Mouse (Mus musculus) myocyte (in vitro differentiated cells): Measurements from ENCODE around the gene Pld1. TPM values are rescaled to one million over a fixed set of nuclear protein-coding genes. Genes with fewer than 3 reads are reported as not detected.

Source experiments
- H3K27me3 ChIP-seq: one replicate; pipeline ENCODE4 v1.6.1; 2011; ENCODE audit not compliant: control insufficient read depth, insufficient read depth, insufficient read length
- H3K36me3 ChIP-seq: one replicate; pipeline ENCODE4 v1.6.1; 2011; ENCODE audit not compliant: control insufficient read depth, insufficient read depth
- H3K4me2 ChIP-seq: one replicate; pipeline ENCODE4 v1.6.1; 2011; ENCODE audit warnings: low read depth, control low read depth
- H3K4me3 ChIP-seq: one replicate; pipeline ENCODE4 v1.5.1; 2011; ENCODE audit warnings: mild to moderate bottlenecking, control low read depth, moderate library complexity
- H3K79me2 ChIP-seq: one replicate; pipeline ENCODE4 v1.6.1; 2011; ENCODE audit not compliant: control insufficient read depth, insufficient read depth
- H3ac ChIP-seq: one replicate; pipeline ENCODE4 v1.6.1; 2011; ENCODE audit not compliant: control insufficient read depth, insufficient read length
- CEBPB ChIP-seq: IDR thresholded peaks from 2 replicates; pipeline ENCODE4 v1.6.1; 2011; ENCODE audit warnings: mild to moderate bottlenecking, moderate library complexity; ENCODE audit not compliant: poor library complexity, insufficient read depth, severe bottlenecking
- E2F4 ChIP-seq: IDR thresholded peaks from one replicate; pipeline ENCODE4 v1.6.1; 2011; ENCODE audit warnings: mild to moderate bottlenecking, control low read depth, moderate library complexity; ENCODE audit not compliant: insufficient read depth
- MAX ChIP-seq: IDR thresholded peaks from one replicate; pipeline ENCODE4 v1.6.1; 2011; ENCODE audit warnings: low read depth, mild to moderate bottlenecking, control low read depth
- MYOD1 ChIP-seq, 3 experiments: IDR thresholded peaks; one replicate each; pipeline ENCODE4 v1.6.1; 2011; ENCODE audit warnings: control low read depth in 2 of 3, low read depth in 2 of 3, mild to moderate bottlenecking in 2 of 3, moderate library complexity in 1 of 3; ENCODE audit not compliant: insufficient read length in 2 of 3, control insufficient read depth in 1 of 3
- MYOG ChIP-seq, 3 experiments: IDR thresholded peaks; one replicate each; pipeline ENCODE4 v1.6.1; 2011; ENCODE audit warnings: control low read depth in 2 of 3, low read depth in 2 of 3, mild to moderate bottlenecking in 2 of 3; ENCODE audit not compliant: insufficient read length in 2 of 3, control insufficient read depth in 1 of 3, insufficient read depth in 1 of 3
- POLR2A ChIP-seq: IDR thresholded peaks from one replicate; pipeline ENCODE4 v1.6.1; 2011; ENCODE audit warnings: low read depth, mild to moderate bottlenecking, control low read depth, moderate library complexity; ENCODE audit not compliant: insufficient read length
- POLR2AphosphoS2 ChIP-seq: IDR thresholded peaks from one replicate; pipeline ENCODE4 v1.6.1; 2011; ENCODE audit warnings: low read depth, control low read depth; ENCODE audit not compliant: insufficient read length
- REST ChIP-seq: IDR thresholded peaks from one replicate; pipeline ENCODE4 v1.6.1; 2011; ENCODE audit warnings: mild to moderate bottlenecking, control low read depth, moderate library complexity; ENCODE audit not compliant: insufficient read depth, insufficient read length
- SRF ChIP-seq: IDR thresholded peaks from one replicate; pipeline ENCODE4 v1.6.1; 2011; ENCODE audit warnings: low read depth; ENCODE audit not compliant: control insufficient read depth, insufficient read length
- TCF12 ChIP-seq: IDR thresholded peaks from one replicate; pipeline ENCODE4 v1.6.1; 2011; ENCODE audit warnings: mild to moderate bottlenecking, control low read depth; ENCODE audit not compliant: poor library complexity, insufficient read depth, severe bottlenecking
- TCF3 ChIP-seq: IDR thresholded peaks from one replicate; pipeline ENCODE4 v1.6.1; 2011; ENCODE audit warnings: low read depth, control low read depth; ENCODE audit not compliant: insufficient read length
- USF1 ChIP-seq: IDR thresholded peaks from one replicate; pipeline ENCODE4 v1.6.1; 2011; ENCODE audit warnings: low read depth, mild to moderate bottlenecking, control low read depth, moderate library complexity
- polyA plus RNA-seq: library from polyadenylated mRNA; unstranded; fragments of >200 nt; fragmentation: generic; extraction: Trizol; gene quantifications from one replicate; pipeline ENCODE4 v1.2.1, GENCODE M21; 2012; ENCODE audit warnings: missing spikeins

Pld1 gene
- polyA plus RNA-seq, 1 experiment, result 6.5 TPM

GRCm38 (mm10) chr3:27901846-27902245 lies 36.6 kb upstream of the Pld1 start:
- no peak for TF ChIP-seq TCF12
- no peak for TF ChIP-seq REST
- no peak for TF ChIP-seq MAX
- TF ChIP-seq TCF3, result no peak
- TF ChIP-seq SRF, result no peak
- no peak for TF ChIP-seq USF1
- TF ChIP-seq MYOG (IDR thresholded peaks at IDR 0.05; ENCODE audit: control insufficient read depth in 1 of 3, insufficient read depth in 1 of 3, insufficient read length in 2 of 3, low read depth in 2 of 3), result no peak
- TF ChIP-seq POLR2AphosphoS2, result no peak

DNA sequence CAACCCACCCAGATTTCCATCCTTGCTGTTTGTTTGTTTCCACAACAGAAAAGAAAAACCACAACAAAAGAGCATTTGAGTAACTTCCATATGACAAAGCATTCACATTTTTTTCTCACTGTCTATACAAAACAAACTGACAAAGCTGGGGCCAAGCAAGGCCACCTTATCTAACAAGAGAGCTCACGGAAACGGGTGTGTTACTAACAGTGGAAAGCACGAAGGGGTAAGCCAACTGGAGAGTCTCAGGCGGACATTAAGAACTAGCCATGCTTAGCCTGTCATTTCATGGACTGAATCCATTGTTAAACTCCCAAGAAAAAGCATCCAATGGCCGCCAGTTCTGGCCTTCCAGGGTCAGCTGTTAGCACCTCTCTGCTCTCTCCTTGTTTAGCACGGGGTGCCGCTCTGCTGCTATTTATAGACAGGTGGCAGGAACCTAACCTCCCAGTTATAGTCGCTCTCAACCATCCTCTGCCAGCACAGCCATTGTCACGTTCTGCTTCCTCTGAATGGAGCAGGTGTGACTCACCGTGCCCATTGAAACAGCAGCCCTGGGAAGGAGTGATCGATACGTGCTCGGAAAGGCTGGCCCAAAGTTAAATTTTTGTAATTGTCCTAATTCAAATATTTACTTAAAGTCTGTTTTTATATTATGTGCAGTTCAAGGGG lies 33.7 kb upstream of the Pld1 start:
- Histone ChIP-seq H3K4me3 (no peak overlapping the region), H3K4me2 (no peak overlapping the region), H3ac (no peak overlapping the region), H3K79me2 (no peaks in the 10 kb centered on the region), H3K36me3 (no peaks in the 10 kb centered on the region), H3K27me3 (no peaks in the 10 kb centered on the region)
- TF ChIP-seq MYOG (IDR thresholded peaks at IDR 0.05; ENCODE audit: control insufficient read depth in 1 of 3, insufficient read depth in 1 of 3, insufficient read length in 2 of 3, low read depth in 2 of 3), result peak in 2 of 3 experiments; percentile 41 to 67
- TF ChIP-seq TCF12, result no peak
- no peak for TF ChIP-seq USF1
- TF ChIP-seq TCF3, result no peak
- TF ChIP-seq MYOD1 (IDR thresholded peaks at IDR 0.05; ENCODE audit: control insufficient read depth in 1 of 3, insufficient read length in 2 of 3, low read depth in 2 of 3), result peak in 2 of 3 experiments; percentile 28 to 66
- TF ChIP-seq CEBPB, result no peak
- TF ChIP-seq POLR2A, result no peak
- TF ChIP-seq MAX, result no peak
- TF ChIP-seq REST, result no peak
- TF ChIP-seq SRF, result no peak
- TF ChIP-seq POLR2AphosphoS2, result no peak
- TF ChIP-seq E2F4, result no peak

More at GRCm38 (mm10) chr3:27901846-27902245, 36.6 kb upstream of the Pld1 start:
- no peak overlapping the region for H3K4me2 ChIP-seq
- H3ac ChIP-seq, result no peak overlapping the region
- H3K79me2 ChIP-seq, result no peaks in the 10 kb centered on the region
- no peak overlapping the region for H3K4me3 ChIP-seq
- no peaks in the 10 kb centered on the region for H3K36me3 ChIP-seq
- no peaks in the 10 kb centered on the region for H3K27me3 ChIP-seq

DNA sequence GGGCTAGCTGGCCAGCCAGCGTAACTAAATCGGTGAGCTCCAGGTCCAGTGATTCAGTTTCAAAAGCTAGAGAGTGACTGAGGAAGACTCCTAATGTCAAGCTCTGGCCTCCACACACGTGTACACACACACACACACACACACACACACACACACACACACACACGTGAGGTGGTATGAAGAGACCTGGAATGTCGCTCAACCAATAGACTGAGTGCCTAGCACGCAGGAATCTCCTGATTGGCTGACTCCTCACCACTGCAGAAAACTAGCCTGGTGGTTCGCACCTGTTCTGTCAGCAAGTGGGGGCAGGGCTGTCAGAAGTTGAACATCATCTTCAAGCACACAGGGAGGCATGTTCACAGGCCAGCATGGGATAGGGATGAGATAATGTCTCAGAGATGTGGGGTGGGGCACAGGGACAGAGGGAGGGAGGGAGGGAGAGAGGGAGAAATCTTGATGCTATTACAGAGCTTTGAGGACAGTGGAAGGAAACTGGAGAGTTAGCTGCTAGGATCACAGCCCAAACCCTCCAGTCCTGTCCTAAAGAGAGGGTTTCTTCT lies 31.8 kb upstream of the Pld1 start:
- H3K4me3 ChIP-seq, result no peak overlapping the region
- H3K4me2 ChIP-seq, result no peak overlapping the region
- no peak overlapping the region for H3ac ChIP-seq
- H3K27me3 ChIP-seq, result no peaks in the 10 kb centered on the region
- H3K79me2 ChIP-seq, result no peaks in the 10 kb centered on the region
- no peak for TF ChIP-seq MAX
- TF ChIP-seq TCF12, result no peak
- no peak for TF ChIP-seq USF1
- TF ChIP-seq MYOG (IDR thresholded peaks at IDR 0.05; ENCODE audit: control insufficient read depth in 1 of 3, insufficient read depth in 1 of 3, insufficient read length in 2 of 3, low read depth in 2 of 3), result peak in 1 of 3 experiments; percentile 74
- no peak for TF ChIP-seq E2F4
- TF ChIP-seq MYOD1 (IDR thresholded peaks at IDR 0.05; ENCODE audit: control insufficient read depth in 1 of 3, insufficient read length in 2 of 3, low read depth in 2 of 3), result peak in 2 of 3 experiments; percentile 70 to 89
- no peak for TF ChIP-seq REST
- TF ChIP-seq POLR2A, result no peak
- no peak for TF ChIP-seq CEBPB
- TF ChIP-seq TCF3, result no peak
- TF ChIP-seq SRF, result no peak
- no peaks in the 10 kb centered on the region for H3K36me3 ChIP-seq

GRCm38 (mm10) chr3:27907301-27907700 lies 31.2 kb upstream of the Pld1 start:
- TF ChIP-seq MYOD1 (IDR thresholded peaks at IDR 0.05; ENCODE audit: control insufficient read depth in 1 of 3, insufficient read length in 2 of 3, low read depth in 2 of 3), result no peak
- no peak for TF ChIP-seq POLR2A
- TF ChIP-seq USF1, result no peak
- no peak for TF ChIP-seq REST
- TF ChIP-seq POLR2AphosphoS2, result no peak
- H3ac ChIP-seq, result no peak overlapping the region

DNA sequence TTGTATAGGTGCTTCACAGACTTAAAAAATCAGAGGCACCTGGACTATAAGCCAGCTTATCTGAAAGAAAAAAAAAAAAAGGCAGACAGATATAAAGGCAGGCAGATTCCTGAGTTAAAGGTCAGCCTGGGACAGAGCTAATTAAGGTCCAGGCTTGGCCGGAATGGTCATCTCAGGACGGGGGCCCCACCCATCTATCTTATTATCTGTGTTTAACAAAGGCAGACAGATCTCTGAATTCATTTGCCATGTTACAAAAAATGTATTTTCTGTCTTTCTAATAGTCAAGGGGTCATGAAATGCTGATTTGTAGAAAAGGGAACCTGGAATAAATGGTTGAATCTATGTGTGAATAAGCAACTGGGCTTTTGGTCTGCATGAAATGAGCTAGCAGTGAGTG lies 30.2 kb upstream of the Pld1 start:
- TF ChIP-seq REST (no peak), E2F4 (no peak), USF1 (no peak), MAX (no peak), TCF3 (no peak), MYOG (IDR thresholded peaks at IDR 0.05; ENCODE audit: control insufficient read depth in 1 of 3, insufficient read depth in 1 of 3, insufficient read length in 2 of 3, low read depth in 2 of 3) (no peak), SRF (no peak), MYOD1 (IDR thresholded peaks at IDR 0.05; ENCODE audit: control insufficient read depth in 1 of 3, insufficient read length in 2 of 3, low read depth in 2 of 3) (no peak), TCF12 (no peak), POLR2AphosphoS2 (no peak), CEBPB (no peak)
- H3K27me3 ChIP-seq, result no peaks in the 10 kb centered on the region
- no peaks in the 10 kb centered on the region for H3K79me2 ChIP-seq
- H3K36me3 ChIP-seq, result no peaks in the 10 kb centered on the region
- no peak overlapping the region for H3K4me3 ChIP-seq
- H3K4me2 ChIP-seq, result no peak overlapping the region
- H3ac ChIP-seq, result no peak overlapping the region

More at GRCm38 (mm10) chr3:27907301-27907700, 31.2 kb upstream of the Pld1 start:
- Histone ChIP-seq H3K79me2 (no peaks in the 10 kb centered on the region), H3K36me3 (no peaks in the 10 kb centered on the region), H3K4me2 (no peak overlapping the region), H3K27me3 (no peaks in the 10 kb centered on the region), H3K4me3 (no peak overlapping the region)
